Mouse (Mus musculus) heart, postnatal 0 days (tissue): ENCODE data around the gene Pdcd1lg2.

ENCODE experiments used
- CTCF ChIP-seq: IDR thresholded peaks from 2 replicates; pipeline ENCODE4 v1.5.1; 2016; ENCODE audit warnings: antibody characterized with exemption, control low read depth, low read depth
- EP300 ChIP-seq: IDR thresholded peaks from 2 replicates; pipeline ENCODE4 v1.6.1; 2016; ENCODE audit warnings: antibody characterized with exemption, low read depth

- TF ChIP-seq CTCF (no peak), EP300 (no peak)
Measured at GRCm38 (mm10) chr19:29515991-29516390, 105.3 kb downstream of the Pdcd1lg2 start.
